Mouse (Mus musculus): ENCODE measurements around the gene Gm21860. TPM values are rescaled to one million over a fixed set of nuclear protein-coding genes. Genes with fewer than 3 reads are reported as not detected.
"Not testable (repeated sequence)": the region's sequence is repeated elsewhere in the genome, so short reads cannot be mapped to it uniquely, and the experiment has no call there.

Gene Gm21860
- total and polyA plus RNA-seq, 3 experiments = not detected

GRCm38 (mm10) chrY:90738841-90739530 lies 15.6 kb downstream of the Gm21860 start:
- H3K9me3 ChIP-seq (replicated peaks; ENCODE audit: low read length) = peaks cover 42% of the 10 kb centered on the region
- H3K4me1 ChIP-seq (ENCODE audit: control insufficient read depth in 1 of 2, insufficient read depth in 2 of 2); dilution Hi-C loops (cut with MboI; ENCODE audit: extremely low pct_ligation_motif_present, extremely low pct_unique_long_range_greater_than_20kb, low sequenced_read_pairs); H3K27ac ChIP-seq (ENCODE audit: insufficient read depth, low read depth); H3K79me2 ChIP-seq (replicated peaks; ENCODE audit: control insufficient read depth, extremely low read depth, insufficient read depth, poor library complexity, severe bottlenecking); H3K9ac ChIP-seq (ENCODE audit: insufficient read depth, low read depth); H3K27me3 ChIP-seq (replicated peaks); in situ Hi-C loops (cut with MboI; ENCODE audit: low pct_ligation_motif_present, low pct_unique_long_range_greater_than_20kb, low sequenced_read_pairs); H3K4me2 ChIP-seq (ENCODE audit: insufficient read depth, low read depth, poor library complexity, severe bottlenecking): not testable (repeated sequence)
- peaks cover 29 to 40% of the 10 kb centered on the region in 2 experiments for H3K36me3 ChIP-seq (replicated peaks in 1 of 2; ENCODE audit: control insufficient read depth in 1 of 2, insufficient read depth in 1 of 2, low read length in 1 of 2)
- H3K4me3 ChIP-seq (replicated peaks in 1 of 3; ENCODE audit: low read depth in 2 of 3, low read length in 2 of 3, poor library complexity in 1 of 3) = peak overlapping the region in 1 of 3 experiments; percentile 0
- DNase-seq (ENCODE audit: extremely low read depth) = peak; percentile 96

- dilution Hi-C loops (cut with MboI; ENCODE audit: extremely low pct_ligation_motif_present, extremely low pct_unique_long_range_greater_than_20kb, low sequenced_read_pairs) = no loop called here
- H3K36me3 ChIP-seq (replicated peaks in 1 of 2; ENCODE audit: control insufficient read depth in 1 of 2, insufficient read depth in 1 of 2, low read length in 1 of 2) = peaks cover 29 to 43% of the 10 kb centered on the region in 2 experiments
- DNase-seq (ENCODE audit: extremely low read depth) = no peak
Measured at GRCm38 (mm10) chrY:90738431-90738680, 16.3 kb downstream of the Gm21860 start.

GRCm38 (mm10) chrY:90737606-90738430 lies 16.8 kb downstream of the Gm21860 start:
- Histone ChIP-seq H3K9ac (ENCODE audit: insufficient read depth, low read depth) (no peak overlapping the region), H3K4me1 (ENCODE audit: control insufficient read depth in 1 of 2, insufficient read depth in 2 of 2) (no peaks in the 10 kb centered on the region), H3K9me3 (replicated peaks; ENCODE audit: low read length) (peaks cover 43% of the 10 kb centered on the region), H3K4me3 (replicated peaks in 1 of 3; ENCODE audit: low read depth in 2 of 3, low read length in 2 of 3, poor library complexity in 1 of 3) (no peak overlapping the region), H3K27ac (ENCODE audit: insufficient read depth, low read depth) (no peak overlapping the region), H3K36me3 (replicated peaks in 1 of 2; ENCODE audit: control insufficient read depth in 1 of 2, insufficient read depth in 1 of 2, low read length in 1 of 2) (peaks cover 29 to 43% of the 10 kb centered on the region in 2 experiments), H3K27me3 (replicated peaks) (no peaks in the 10 kb centered on the region), H3K79me2 (replicated peaks; ENCODE audit: control insufficient read depth, extremely low read depth, insufficient read depth, poor library complexity, severe bottlenecking) (no peaks in the 10 kb centered on the region), H3K4me2 (ENCODE audit: insufficient read depth, low read depth, poor library complexity, severe bottlenecking) (no peak overlapping the region)
- in situ Hi-C loops (cut with MboI; ENCODE audit: low pct_ligation_motif_present, low pct_unique_long_range_greater_than_20kb, low sequenced_read_pairs) (no loop called here), dilution Hi-C loops (cut with MboI; ENCODE audit: extremely low pct_ligation_motif_present, extremely low pct_unique_long_range_greater_than_20kb, low sequenced_read_pairs) (no loop called here)
- DNase-seq (ENCODE audit: extremely low read depth) = peak; percentile 31
- TF ChIP-seq E2F4 (IDR thresholded peaks at IDR 0.05; ENCODE audit: insufficient replicate concordance, low read depth, low read length) (no peak), ZMIZ1 (IDR thresholded peaks at IDR 0.05; ENCODE audit: low read depth, low read length) (no peak), POLR2A (IDR thresholded peaks at IDR 0.05; ENCODE audit: low read depth, low read length) (no peak), KAT2A (IDR thresholded peaks at IDR 0.05; ENCODE audit: insufficient replicate concordance, low read length) (no peak), IRF4 (IDR thresholded peaks at IDR 0.05; ENCODE audit: low read depth, low read length) (no peak), TCF12 (IDR thresholded peaks at IDR 0.05; ENCODE audit: low read depth, low read length) (no peak), USF1 (IDR thresholded peaks at IDR 0.05; ENCODE audit: low read depth, low read length) (no peak), RCOR1 (conservative IDR thresholded peaks at IDR 0.05; ENCODE audit: low read depth, low read length) (no peak), ETS1 (conservative IDR thresholded peaks at IDR 0.05; ENCODE audit: low read depth, low read length) (no peak), PAX5 (IDR thresholded peaks at IDR 0.05; ENCODE audit: low read length) (no peak), CHD2 (IDR thresholded peaks at IDR 0.05; ENCODE audit: low read length) (no peak), SIN3A (IDR thresholded peaks at IDR 0.05; ENCODE audit: low read length) (no peak), MAX (IDR thresholded peaks at IDR 0.05; ENCODE audit: low read length) (no peak), JUND (conservative IDR thresholded peaks at IDR 0.05; ENCODE audit: low read depth, low read length) (no peak), ZC3H11A (IDR thresholded peaks at IDR 0.05; ENCODE audit: low read depth, low read length) (no peak), MEF2A (IDR thresholded peaks at IDR 0.05; ENCODE audit: borderline replicate concordance, low read depth, low read length) (no peak), TBP (conservative IDR thresholded peaks at IDR 0.05; ENCODE audit: low read depth, low read length) (no peak), POLR2AphosphoS2 (IDR thresholded peaks at IDR 0.05; ENCODE audit: low read depth, low read length) (no peak), MAZ (IDR thresholded peaks at IDR 0.05; ENCODE audit: low read depth, low read length) (no peak), NRF1 (IDR thresholded peaks at IDR 0.05; ENCODE audit: low read depth, low read length) (no peak)

More at GRCm38 (mm10) chrY:90738431-90738680, 16.3 kb downstream of the Gm21860 start:
- Histone ChIP-seq H3K9ac (ENCODE audit: insufficient read depth, low read depth) (no peak overlapping the region), H3K4me1 (ENCODE audit: control insufficient read depth in 1 of 2, insufficient read depth in 2 of 2) (no peaks in the 10 kb centered on the region), H3K27me3 (replicated peaks) (no peaks in the 10 kb centered on the region), H3K27ac (ENCODE audit: insufficient read depth, low read depth) (no peak overlapping the region), H3K4me2 (ENCODE audit: insufficient read depth, low read depth, poor library complexity, severe bottlenecking) (no peak overlapping the region), H3K4me3 (replicated peaks in 1 of 3; ENCODE audit: low read depth in 2 of 3, low read length in 2 of 3, poor library complexity in 1 of 3) (no peak overlapping the region), H3K79me2 (replicated peaks; ENCODE audit: control insufficient read depth, extremely low read depth, insufficient read depth, poor library complexity, severe bottlenecking) (no peaks in the 10 kb centered on the region), H3K9me3 (replicated peaks; ENCODE audit: low read length) (peaks cover 43% of the 10 kb centered on the region)
- in situ Hi-C loops (cut with MboI; ENCODE audit: low pct_ligation_motif_present, low pct_unique_long_range_greater_than_20kb, low sequenced_read_pairs) = no loop called here
- TF ChIP-seq JUND (conservative IDR thresholded peaks at IDR 0.05; ENCODE audit: low read depth, low read length) = no peak
- TF ChIP-seq KAT2A (IDR thresholded peaks at IDR 0.05; ENCODE audit: insufficient replicate concordance, low read length) = no peak
- no peak for TF ChIP-seq POLR2AphosphoS2 (IDR thresholded peaks at IDR 0.05; ENCODE audit: low read depth, low read length)
- TF ChIP-seq MYC (IDR thresholded peaks at IDR 0.05; ENCODE audit: low read depth, low read length) = no peak
- no peak for TF ChIP-seq TBP (conservative IDR thresholded peaks at IDR 0.05; ENCODE audit: low read depth, low read length)
- no peak for TF ChIP-seq MAFK (IDR thresholded peaks at IDR 0.05; ENCODE audit: insufficient replicate concordance, low read length)
- TF ChIP-seq IRF4 (IDR thresholded peaks at IDR 0.05; ENCODE audit: low read depth, low read length) = no peak
- no peak for TF ChIP-seq BHLHE40 (IDR thresholded peaks at IDR 0.05; ENCODE audit: low read depth, low read length)
- TF ChIP-seq NELFE (IDR thresholded peaks at IDR 0.05; ENCODE audit: low read depth, low read length) = no peak
- TF ChIP-seq RCOR1 (conservative IDR thresholded peaks at IDR 0.05; ENCODE audit: low read depth, low read length) = no peak
- TF ChIP-seq PAX5 (IDR thresholded peaks at IDR 0.05; ENCODE audit: low read length) = no peak
- no peak for TF ChIP-seq SMC3 (IDR thresholded peaks at IDR 0.05; ENCODE audit: low read depth, low read length)
- no peak for TF ChIP-seq ZC3H11A (IDR thresholded peaks at IDR 0.05; ENCODE audit: low read depth, low read length)
